In the genomic region with DNA sequence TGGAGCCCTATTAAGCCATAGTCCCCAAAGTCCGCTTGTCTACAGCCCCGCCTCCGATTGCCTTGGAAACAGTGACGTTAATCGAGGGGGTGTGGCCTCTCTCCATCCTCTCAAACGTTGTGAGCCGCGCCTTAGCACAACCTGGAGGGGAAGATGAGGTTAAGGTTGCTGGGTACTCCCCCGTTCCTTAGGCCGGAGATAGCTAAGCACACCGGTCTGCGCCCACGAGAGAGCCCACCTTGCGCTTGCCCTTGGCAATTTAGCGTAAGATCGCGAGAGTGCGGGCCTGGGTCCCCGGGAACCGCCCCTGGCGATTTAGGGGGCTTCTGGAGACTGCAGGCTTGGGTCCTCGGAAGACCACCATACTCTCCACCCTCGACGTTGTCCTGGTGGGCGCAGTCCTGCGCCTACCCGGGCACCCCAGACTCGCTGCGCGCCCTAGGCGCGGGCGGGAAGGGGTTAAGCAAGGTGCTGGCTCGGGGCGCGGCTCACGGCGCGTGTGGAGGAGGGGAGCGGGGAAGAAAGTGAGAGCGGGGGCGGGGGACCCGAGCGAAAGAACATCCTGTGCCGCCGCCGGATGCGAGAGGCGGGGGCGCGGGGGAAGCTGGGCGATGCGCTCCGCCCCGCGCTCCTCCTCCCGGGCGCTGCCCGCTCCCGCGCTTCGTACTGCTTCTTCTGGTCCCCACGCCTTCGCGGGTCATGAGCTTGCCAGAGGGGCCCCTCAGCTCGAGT, we compare ENCODE assay signal across 8 mouse cellular contexts. TPM values are rescaled to one million over a fixed set of nuclear protein-coding genes. Genes with fewer than 3 reads are reported as not detected.
DNase-seq lines count a peak whose midpoint lies in the region; TF ChIP-seq lines count a peak whose summit lies in the region.

No protein-coding gene starts in this region.

- WGBS in macrophage (ENCODE audit: missing documents), result under 1% methylated on average over 65 of the region's 66 CpGs

- no peaks in the 10 kb centered on the region for H3K79me2 ChIP-seq in macrophage (ENCODE audit: inconsistent target)

- DNase-seq in WW6 (ENCODE audit: low read depth, low spot score), result peak; percentile 65
- peak; percentile 89 to 94 for DNase-seq in cerebellum, postnatal 36 days
- peak; percentile 89 to 96 for DNase-seq in gastrocnemius, adult 8-10 months (ENCODE audit: low spot score in 2 of 2)
- peak; percentile 49 for DNase-seq in hindlimb bud, embryonic 11.5 days (ENCODE audit: extremely low spot score, low read depth, low spot score)
- DNase-seq in left cerebral cortex, adult 2 months (ENCODE audit: extremely low spot score in 1 of 2, low spot score in 2 of 2), result peak; percentile 94
- DNase-seq in retina, postnatal 7 days (ENCODE audit: low read depth, low spot score), result peak; percentile 63
- peak; percentile 91 to 92 for DNase-seq in urinary bladder, adult 18-20 months (ENCODE audit: low spot score in 2 of 2)

- intact Hi-C loops in left cerebral cortex, adult 2 months (cut with DNase I), result loop anchor here (1.0 to 2.0 kb wide), 3 partner anchors 35 to 194 kb away; partner anchors contain the start of gene Rpl10a

- peak overlapping the region; percentile 100 for H3K27ac ChIP-seq in left cerebral cortex, adult 2 months
- H3K27ac ChIP-seq in macrophage, result no peak overlapping the region

- H3K36me3 ChIP-seq in macrophage (ENCODE audit: inconsistent target), result no peaks in the 10 kb centered on the region

- TF ChIP-seq CTCF in left cerebral cortex, adult 2 months (IDR thresholded peaks at IDR 0.05), result no peak

- H3K4me3 ChIP-seq in left cerebral cortex, adult 2 months, result peak overlapping the region; percentile 86
- H3K4me3 ChIP-seq in macrophage (ENCODE audit: inconsistent target), result peak overlapping the region; percentile 22; the same call in 1 of the 2 replicates

RNA-seq across cellular contexts. Expression of gene Fkbp5, which starts 5.5 kb away (rescaled TPM):
- total RNA-seq in gastrocnemius, adult 8-10 months (2022), result 100 to 1,000 TPM in 1 of 4 experiments, 10 to 100 TPM in 3; 39.2 to 148 (median 53.2) TPM
- total RNA-seq in left cerebral cortex, adult 2 months (2021), result 10 to 100 TPM; 51.5 to 54.4 TPM
- 1 to 10 TPM; 3.0 to 9.8 (median 5.7) TPM for total RNA-seq in macrophage (2018; cell fraction: chromatin; rRNA removed)
- total RNA-seq in macrophage (2018; cell fraction: cytosol; rRNA removed), result 1 to 10 TPM; 2.8 to 7.4 (median 4.2) TPM
- total RNA-seq in macrophage (2018; cell fraction: nucleus; rRNA removed), result 10 to 100 TPM in 2 of 26 experiments, 1 to 10 TPM in 24; 1.5 to 19.2 (median 4.9) TPM
- polyA plus RNA-seq in macrophage (2018), result 3.6 to 19.6 TPM (median 5.8 TPM) in 3 replicates

RNA-seq across cellular contexts. Expression of gene Armc12, which starts 7.8 kb away (rescaled TPM):
- total RNA-seq in gastrocnemius, adult 8-10 months (2022), result not detected
- total RNA-seq in left cerebral cortex, adult 2 months (2021), result not detected
- not detected for total RNA-seq in macrophage (2018; cell fraction: chromatin; rRNA removed)
- total RNA-seq in macrophage (2018; cell fraction: cytosol; rRNA removed), result not detected
- total RNA-seq in macrophage (2018; cell fraction: nucleus; rRNA removed), result not detected
- polyA plus RNA-seq in macrophage (2018), result not detected in 3 replicates

RNA-seq across cellular contexts. Expression of gene Clpsl2, which starts 26.4 kb away (rescaled TPM):
- not detected for total RNA-seq in gastrocnemius, adult 8-10 months (2022)
- total RNA-seq in left cerebral cortex, adult 2 months (2021), result not detected
- not detected for total RNA-seq in macrophage (2018; cell fraction: chromatin; rRNA removed)
- total RNA-seq in macrophage (2018; cell fraction: cytosol; rRNA removed), result not detected
- not detected for total RNA-seq in macrophage (2018; cell fraction: nucleus; rRNA removed)
- not detected in 3 replicates for polyA plus RNA-seq in macrophage (2018)

RNA-seq across cellular contexts. Expression of gene Clps, which starts 37.8 kb away (rescaled TPM):
- not detected for total RNA-seq in gastrocnemius, adult 8-10 months (2022)
- not detected for total RNA-seq in left cerebral cortex, adult 2 months (2021)
- total RNA-seq in macrophage (2018; cell fraction: chromatin; rRNA removed), result not detected
- total RNA-seq in macrophage (2018; cell fraction: cytosol; rRNA removed), result not detected
- not detected for total RNA-seq in macrophage (2018; cell fraction: nucleus; rRNA removed)
- not detected in 3 replicates for polyA plus RNA-seq in macrophage (2018)

RNA-seq across cellular contexts. Expression of gene Lhfpl5, which starts 52.7 kb away (rescaled TPM):
- not detected for total RNA-seq in gastrocnemius, adult 8-10 months (2022)
- total RNA-seq in left cerebral cortex, adult 2 months (2021), result 1 to 10 TPM; 3.3 to 4.7 TPM
- total RNA-seq in macrophage (2018; cell fraction: chromatin; rRNA removed), result not detected
- not detected for total RNA-seq in macrophage (2018; cell fraction: cytosol; rRNA removed)
- total RNA-seq in macrophage (2018; cell fraction: nucleus; rRNA removed), result not detected
- not detected in 3 replicates for polyA plus RNA-seq in macrophage (2018)
